Mouse (Mus musculus): Measurements from ENCODE around the gene Fto.

- TF ChIP-seq CTCF (conservative IDR thresholded peaks at IDR 0.05; ENCODE audit: insufficient read depth, insufficient read length, low read depth, low read length), result no peak
- no peak for TF ChIP-seq POLR2A (IDR thresholded peaks at IDR 0.05; ENCODE audit: low read depth, low read length)
These were observed 399.6 kb downstream of the Fto start for GRCm38 (mm10) chr8:91712731-91713569.
